Mouse (Mus musculus) ovary, adult 2 months (tissue): ENCODE measurements around the gene Ppp1r17. TPM values are rescaled to one million over a fixed set of nuclear protein-coding genes. Genes with fewer than 3 reads are reported as not detected.

Experiments
- polyA plus RNA-seq: library from polyadenylated mRNA; depleted of rRNA; stranded (reverse); fragments of >200 nt; gene quantifications from 2 replicates; pipeline ENCODE4 v1.2.3, GENCODE M21; 2012; rRNA removed

The Ppp1r17 gene
- polyA plus RNA-seq, result not detected in 2 replicates

DNA sequence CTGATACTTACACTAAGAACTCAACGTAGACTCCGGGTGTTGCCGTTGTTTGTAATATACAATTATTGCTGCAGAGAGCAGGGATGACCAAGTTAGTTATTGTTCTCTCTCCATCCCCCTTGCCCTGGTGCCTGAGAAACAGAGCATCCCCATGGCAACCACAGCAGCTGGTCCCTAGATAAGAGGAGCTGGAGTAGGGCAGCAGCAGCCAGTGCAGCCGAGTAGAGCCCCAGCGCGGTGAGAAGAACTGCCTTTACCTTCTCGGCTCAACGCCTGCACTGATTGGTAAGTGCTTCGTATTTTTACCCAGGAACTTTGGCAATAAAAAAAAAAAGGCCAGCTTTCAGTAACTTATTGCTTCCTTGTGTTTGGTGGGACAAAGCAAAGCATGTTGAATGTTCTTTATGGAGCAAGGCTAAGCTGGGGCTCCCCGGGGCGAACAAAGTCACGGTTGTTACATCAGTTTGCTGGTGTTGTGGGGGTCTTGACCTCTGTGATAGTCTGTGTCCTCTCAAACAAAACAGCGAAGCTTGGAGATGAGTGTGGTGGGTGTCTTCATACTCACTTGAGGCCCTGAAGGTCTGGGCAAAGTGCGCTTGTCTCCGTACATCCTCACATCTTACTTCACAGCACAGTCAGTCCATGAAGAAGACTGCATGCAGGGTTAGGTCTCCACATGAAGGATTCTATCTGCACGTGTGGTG lies at the start of gene Ppp1r17:
Gene Ppp1r17, plus strand, starts transcription at position 207 of the 704 bp plus-strand sequence.

Other genes with a start within 250 kb of the Ppp1r17 start
- gene Itprid1, start 180.6 kb upstream of the Ppp1r17 start, polyA plus RNA-seq, result 0.09 TPM in 1 of 2 replicates, not detected in the other